Mouse (Mus musculus) lung, postnatal 10 days (tissue): ENCODE data around the gene Olfr402.
"Not testable (repeated sequence)": the region's sequence is repeated elsewhere in the genome, so short reads cannot be mapped to it uniquely, and the experiment has no call there.

Experiments
- DNase-seq: peaks from one replicate; pipeline ENCODE4 v3.0.0; 2021

Gene Olfr402

DNA sequence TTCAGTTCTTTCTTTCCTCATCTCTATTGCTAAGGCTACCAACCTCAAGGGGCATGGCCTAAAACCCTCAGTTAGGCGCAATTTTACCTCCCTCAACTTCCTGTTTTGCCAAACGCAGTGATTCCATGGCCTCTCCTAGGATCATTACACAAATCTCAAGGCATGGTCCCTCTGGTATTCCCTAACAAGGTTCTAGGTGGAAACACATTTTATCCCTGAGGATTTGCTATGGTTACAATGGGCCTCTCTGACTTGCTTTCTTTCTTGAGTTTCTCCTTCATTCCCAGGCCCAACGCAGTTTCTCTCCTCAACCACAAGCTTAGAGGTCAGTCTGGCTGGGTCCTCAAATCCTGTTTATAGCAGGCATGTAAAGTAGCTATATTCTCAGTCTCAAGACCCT is at the start of gene Olfr402:
Olfr402 (plus strand) TSS at position 301 of the 400 bp plus-strand sequence.
- DNase-seq = no peak

GRCm38 (mm10) chr11:74105066-74105465 is 48.3 kb upstream of the Olfr402 start:
- DNase-seq = no peak

GRCm38 (mm10) chr11:74113412-74113811 is 39.9 kb upstream of the Olfr402 start, which contains the start of gene Olfr401:
Gene Olfr401, plus strand, starts transcription at chr11:74113712.
- DNase-seq = no peak

DNA sequence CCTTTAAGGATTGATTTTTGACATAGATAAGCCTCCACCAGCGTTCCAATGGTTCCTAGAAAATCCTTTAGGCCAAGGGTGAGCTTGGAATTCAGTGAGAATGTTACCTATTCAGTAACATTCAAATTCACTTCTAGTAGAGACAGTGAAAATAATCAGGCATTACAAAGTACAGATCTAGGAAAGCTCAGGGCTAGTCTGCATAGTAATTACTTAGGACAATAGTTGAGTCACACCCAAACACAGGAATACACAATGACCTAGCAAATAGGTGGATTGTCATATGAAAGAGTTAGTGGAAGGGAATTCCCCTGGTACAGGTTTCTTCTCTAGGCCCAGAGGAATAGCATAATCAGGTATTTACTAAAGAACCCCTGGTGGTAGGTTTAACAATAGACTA is 13.3 kb upstream of the Olfr402 start:
- DNase-seq = not testable (repeated sequence)

- DNase-seq = no peak
These were observed 7.5 kb upstream of the Olfr402 start for GRCm38 (mm10) chr11:74145866-74146265.

GRCm38 (mm10) chr11:74168771-74169170 is 15.4 kb downstream of the Olfr402 start:
- DNase-seq = no peak

DNA sequence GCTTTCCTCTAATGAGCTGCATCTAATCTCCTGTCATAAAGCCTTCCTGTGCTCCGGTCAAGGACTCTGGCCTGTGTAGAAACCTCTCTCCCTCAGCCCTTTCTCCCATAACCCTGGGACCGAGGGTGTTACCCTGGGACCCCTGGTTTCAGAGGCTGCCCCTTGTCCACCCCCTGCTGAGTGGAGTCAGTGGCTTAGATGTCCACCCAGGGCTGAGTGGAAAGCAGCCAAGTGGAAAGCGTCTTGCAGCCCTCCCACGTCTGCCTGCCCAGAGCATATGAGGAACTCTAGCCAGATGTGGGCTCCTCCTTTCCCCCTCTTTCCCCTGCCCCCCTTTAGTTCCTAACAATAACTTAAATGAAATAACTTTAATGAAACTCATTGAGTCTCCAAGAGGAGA is 29.8 kb downstream of the Olfr402 start:
- DNase-seq = no peak

GRCm38 (mm10) chr11:74183745-74184144 is 30.4 kb downstream of the Olfr402 start:
- DNase-seq = no peak

GRCm38 (mm10) chr11:74185949-74186348 is 32.6 kb downstream of the Olfr402 start, which contains the start of gene Olfr403:
Gene Olfr403, plus strand, starts transcription at chr11:74186249.
- DNase-seq = no peak
